Mouse (Mus musculus) stomach, adult 2 months (tissue): ENCODE data around the gene Zfp830. TPM values are rescaled to one million over a fixed set of nuclear protein-coding genes. Genes with fewer than 3 reads are reported as not detected.

Experiments
- polyA plus RNA-seq: library from polyadenylated mRNA; depleted of rRNA; stranded (reverse); fragments of >200 nt; gene quantifications from 2 replicates; pipeline ENCODE4 v1.2.3, GENCODE M21; 2012; rRNA removed

Gene Zfp830
- 0.90 and 1.1 TPM in 2 replicates for polyA plus RNA-seq

GRCm38 (mm10) chr11:82763742-82764437, at the start of gene Zfp830, which contains the start of gene Cct6b:
Gene Zfp830, plus strand, starts transcription at chr11:82764345.
Gene Cct6b, minus strand, starts transcription at chr11:82764321.

GRCm38 (mm10) chr11:82780983-82781903, 17.1 kb downstream of the Zfp830 start, which contains the start of gene Lig3:
Gene Lig3, plus strand, starts transcription at chr11:82781108.

Other genes with a start within 250 kb of the Zfp830 start
- 0.10 TPM in 1 of 2 replicates, not detected in the other for gene Cct6b, start within 50 bp of the Zfp830 start, polyA plus RNA-seq
- 4.7 and 5.9 TPM in 2 replicates for gene Lig3, start 16.8 kb downstream of the Zfp830 start, polyA plus RNA-seq
- 8.1 and 8.5 TPM in 2 replicates for gene Rffl, start 106.9 kb downstream of the Zfp830 start, polyA plus RNA-seq
- 2.5 and 3.9 TPM in 2 replicates for gene Rad51d, start 126.3 kb downstream of the Zfp830 start, polyA plus RNA-seq
- gene Fndc8, start 127.8 kb downstream of the Zfp830 start, polyA plus RNA-seq, result 0.04 and 0.11 TPM in 2 replicates
- 15.3 and 18.4 TPM in 2 replicates for gene Nle1, start 144.1 kb downstream of the Zfp830 start, polyA plus RNA-seq
- 1.1 and 1.7 TPM in 2 replicates for gene Unc45b, start 146.2 kb downstream of the Zfp830 start, polyA plus RNA-seq
- 0.59 and 1.3 TPM in 2 replicates for gene Slfn5, start 187.0 kb downstream of the Zfp830 start, polyA plus RNA-seq
- gene Slfn9, start 227.5 kb downstream of the Zfp830 start, polyA plus RNA-seq, result 0.22 and 0.40 TPM in 2 replicates